Mouse (Mus musculus): Measurements from ENCODE around the gene Gli1. TPM values are rescaled to one million over a fixed set of nuclear protein-coding genes. Genes with fewer than 3 reads are reported as not detected.

The Gli1 gene
- polyA plus RNA-seq, 1 experiment, result 2.2 TPM

- Histone ChIP-seq H3K4me3 (replicated peaks; ENCODE audit: control insufficient read depth, low read depth, low read length) (no peak overlapping the region), H3K27ac (ENCODE audit: control insufficient read depth, insufficient read depth, low read depth, low read length, poor library complexity) (no peak overlapping the region), H3K4me1 (ENCODE audit: control insufficient read depth, insufficient read depth, low read length) (no peaks in the 10 kb centered on the region)
- WGBS, result 4% methylated on average over 27 of the region's 27 CpGs
- no peak for TF ChIP-seq CTCF (IDR thresholded peaks at IDR 0.05; ENCODE audit: control insufficient read depth, insufficient read depth, low read length)
- no peak for TF ChIP-seq POLR2A (IDR thresholded peaks at IDR 0.05; ENCODE audit: borderline replicate concordance, control insufficient read depth, low read depth, low read length)
Measured at GRCm38 (mm10) chr10:127340577-127341359, 1.0 kb downstream of the Gli1 start.

GRCm38 (mm10) chr10:127339683-127340576 lies 1.8 kb downstream of the Gli1 start:
- no peak overlapping the region for H3K27ac ChIP-seq (ENCODE audit: control insufficient read depth, insufficient read depth, low read depth, low read length, poor library complexity)
- no peak for TF ChIP-seq CTCF (IDR thresholded peaks at IDR 0.05; ENCODE audit: control insufficient read depth, insufficient read depth, low read length)
- no peak for TF ChIP-seq POLR2A (IDR thresholded peaks at IDR 0.05; ENCODE audit: borderline replicate concordance, control insufficient read depth, low read depth, low read length)
- H3K4me3 ChIP-seq (replicated peaks; ENCODE audit: control insufficient read depth, low read depth, low read length), result no peak overlapping the region
- no peaks in the 10 kb centered on the region for H3K4me1 ChIP-seq (ENCODE audit: control insufficient read depth, insufficient read depth, low read length)
- WGBS, result 1% methylated on average over 42 of the region's 42 CpGs

GRCm38 (mm10) chr10:127338930-127339682 lies 2.7 kb downstream of the Gli1 start:
- Histone ChIP-seq H3K4me3 (replicated peaks; ENCODE audit: control insufficient read depth, low read depth, low read length) (no peak overlapping the region), H3K27ac (ENCODE audit: control insufficient read depth, insufficient read depth, low read depth, low read length, poor library complexity) (no peak overlapping the region), H3K4me1 (ENCODE audit: control insufficient read depth, insufficient read depth, low read length) (no peaks in the 10 kb centered on the region)
- TF ChIP-seq CTCF (IDR thresholded peaks at IDR 0.05; ENCODE audit: control insufficient read depth, insufficient read depth, low read length) (peak; percentile 85), POLR2A (IDR thresholded peaks at IDR 0.05; ENCODE audit: borderline replicate concordance, control insufficient read depth, low read depth, low read length) (no peak)
- 2% methylated on average over 31 of the region's 31 CpGs for WGBS

- TF ChIP-seq POLR2A (IDR thresholded peaks at IDR 0.05; ENCODE audit: borderline replicate concordance, control insufficient read depth, low read depth, low read length) (no peak), CTCF (IDR thresholded peaks at IDR 0.05; ENCODE audit: control insufficient read depth, insufficient read depth, low read length) (no peak)
- Histone ChIP-seq H3K4me1 (ENCODE audit: control insufficient read depth, insufficient read depth, low read length) (no peaks in the 10 kb centered on the region), H3K27ac (ENCODE audit: control insufficient read depth, insufficient read depth, low read depth, low read length, poor library complexity) (no peak overlapping the region), H3K4me3 (replicated peaks; ENCODE audit: control insufficient read depth, low read depth, low read length) (no peak overlapping the region)
- WGBS, result 54% methylated on average over 6 of the region's 6 CpGs
Measured at GRCm38 (mm10) chr10:127337536-127338099, 4.2 kb downstream of the Gli1 start.

- Histone ChIP-seq H3K4me1 (ENCODE audit: control insufficient read depth, insufficient read depth, low read length) (no peaks in the 10 kb centered on the region), H3K27ac (ENCODE audit: control insufficient read depth, insufficient read depth, low read depth, low read length, poor library complexity) (no peak overlapping the region), H3K4me3 (replicated peaks; ENCODE audit: control insufficient read depth, low read depth, low read length) (no peak overlapping the region)
- no peak for TF ChIP-seq POLR2A (IDR thresholded peaks at IDR 0.05; ENCODE audit: borderline replicate concordance, control insufficient read depth, low read depth, low read length)
- no peak for TF ChIP-seq CTCF (IDR thresholded peaks at IDR 0.05; ENCODE audit: control insufficient read depth, insufficient read depth, low read length)
- WGBS, result 55% methylated on average over 5 of the region's 5 CpGs
Measured at GRCm38 (mm10) chr10:127336952-127337351, 4.8 kb downstream of the Gli1 start.

GRCm38 (mm10) chr10:127335271-127335670 lies 6.5 kb downstream of the Gli1 start:
- no peaks in the 10 kb centered on the region for H3K4me1 ChIP-seq (ENCODE audit: control insufficient read depth, insufficient read depth, low read length)
- TF ChIP-seq CTCF (IDR thresholded peaks at IDR 0.05; ENCODE audit: control insufficient read depth, insufficient read depth, low read length), result no peak
- no peak for TF ChIP-seq POLR2A (IDR thresholded peaks at IDR 0.05; ENCODE audit: borderline replicate concordance, control insufficient read depth, low read depth, low read length)
- 34% methylated on average over 1 of the region's 1 CpGs for WGBS

GRCm38 (mm10) chr10:127333152-127333551 lies 8.6 kb downstream of the Gli1 start:
- TF ChIP-seq CTCF (IDR thresholded peaks at IDR 0.05; ENCODE audit: control insufficient read depth, insufficient read depth, low read length), result peak; percentile 19; the same call in 1 of the 2 replicates
- TF ChIP-seq POLR2A (IDR thresholded peaks at IDR 0.05; ENCODE audit: borderline replicate concordance, control insufficient read depth, low read depth, low read length), result no peak
- Histone ChIP-seq H3K4me3 (replicated peaks; ENCODE audit: control insufficient read depth, low read depth, low read length) (no peak overlapping the region), H3K27ac (ENCODE audit: control insufficient read depth, insufficient read depth, low read depth, low read length, poor library complexity) (no peak overlapping the region), H3K4me1 (ENCODE audit: control insufficient read depth, insufficient read depth, low read length) (no peaks in the 10 kb centered on the region)
- WGBS, result 52% methylated on average over 5 of the region's 5 CpGs

More at GRCm38 (mm10) chr10:127335271-127335670, 6.5 kb downstream of the Gli1 start:
- Histone ChIP-seq H3K4me3 (replicated peaks; ENCODE audit: control insufficient read depth, low read depth, low read length) (no peak overlapping the region), H3K27ac (ENCODE audit: control insufficient read depth, insufficient read depth, low read depth, low read length, poor library complexity) (no peak overlapping the region)

Measured in bone marrow, adult 2 months (tissue).